Mouse (Mus musculus) gastrocnemius, postnatal 10 days (tissue): ENCODE results near the gene Tma16. TPM values are rescaled to one million over a fixed set of nuclear protein-coding genes. Genes with fewer than 3 reads are reported as not detected.

Experiments used
- DNase-seq: peaks from one replicate; pipeline ENCODE4 v3.0.0; 2021; ENCODE audit warnings: mixed read lengths
- long read RNA-seq, 2 experiments: library from polyadenylated mRNA; stranded (forward); transcript quantifications; one replicate each; pipeline ENCODE4 v2.0.0; 2021
- total RNA-seq, 2 experiments: library from RNA; stranded (reverse); gene quantifications; 2 replicates each; pipeline ENCODE4 v1.2.3; 2021

The Tma16 gene
- total RNA-seq: 1 to 10 TPM; 5.5 to 6.7 TPM
- long read RNA-seq, experiment 1, full-length matches to known transcripts: 11 of 13 reads
- long read RNA-seq, experiment 1, partial matches to known transcripts: 0 of 13 reads
- long read RNA-seq, experiment 1, other reads (novel, unspliced or antisense): 2 of 13 reads
- long read RNA-seq, experiment 2, full-length matches to known transcripts: 7 of 9 reads
- long read RNA-seq, experiment 2, partial matches to known transcripts: 0 of 9 reads
- long read RNA-seq, experiment 2, other reads (novel, unspliced or antisense): 2 of 9 reads

DNA sequence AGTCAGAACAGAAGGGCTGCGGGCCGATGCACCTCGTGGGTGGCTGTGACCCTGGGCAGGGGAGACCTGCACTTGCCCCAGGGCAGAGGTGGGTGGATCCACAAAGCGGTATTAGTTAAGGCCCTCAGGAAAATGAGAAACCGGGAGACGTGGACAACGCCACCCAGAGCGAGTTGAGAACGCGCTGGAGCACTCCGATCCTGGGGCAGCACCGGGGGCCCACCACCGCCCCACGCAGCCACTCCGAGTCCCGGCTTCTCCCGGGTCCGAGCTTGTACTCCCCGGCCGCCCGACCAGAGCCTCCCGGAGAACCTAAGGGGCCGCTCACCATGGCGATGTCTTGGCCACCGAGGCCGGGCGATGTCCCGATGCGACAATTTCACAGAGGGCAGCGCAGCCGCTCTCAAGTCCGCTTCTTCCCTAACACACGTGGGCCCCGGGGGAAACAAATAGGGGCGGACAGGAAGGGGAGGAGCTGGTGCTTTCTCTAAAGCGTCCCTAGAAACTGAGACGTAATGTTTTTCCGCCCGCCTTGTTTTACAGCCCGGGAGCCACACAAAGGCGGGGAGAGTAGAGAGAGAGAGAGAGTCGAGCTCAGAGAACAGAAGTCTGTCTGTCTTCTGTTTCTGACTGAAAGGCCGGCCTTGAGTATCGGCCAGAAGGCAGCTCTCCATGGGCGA lies at the start of gene Tma16:
TSS of gene Tma16 (minus strand) at position 447 of the 680 bp plus-strand sequence.
- DNase-seq: peak; percentile 77

DNA sequence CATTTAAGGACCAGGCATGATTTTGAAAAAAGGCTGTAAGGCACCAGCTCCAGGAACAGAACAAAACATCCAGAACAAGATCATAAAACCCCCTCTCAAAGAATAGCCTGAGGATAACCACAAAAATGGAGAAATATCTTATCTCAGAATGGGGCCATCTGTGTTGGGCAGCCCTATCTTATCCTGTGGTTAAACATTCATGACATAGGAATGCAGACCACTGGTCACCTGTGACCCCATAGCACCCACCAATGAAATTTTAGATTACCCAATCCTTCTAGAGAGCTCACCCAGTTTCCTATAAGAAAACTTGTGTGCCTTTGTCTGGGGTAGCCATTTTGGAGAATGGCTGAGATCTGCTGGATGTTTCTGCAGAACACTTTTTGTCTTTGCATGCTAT lies 34.2 kb upstream of the Tma16 start:
- DNase-seq: no peak

DNA sequence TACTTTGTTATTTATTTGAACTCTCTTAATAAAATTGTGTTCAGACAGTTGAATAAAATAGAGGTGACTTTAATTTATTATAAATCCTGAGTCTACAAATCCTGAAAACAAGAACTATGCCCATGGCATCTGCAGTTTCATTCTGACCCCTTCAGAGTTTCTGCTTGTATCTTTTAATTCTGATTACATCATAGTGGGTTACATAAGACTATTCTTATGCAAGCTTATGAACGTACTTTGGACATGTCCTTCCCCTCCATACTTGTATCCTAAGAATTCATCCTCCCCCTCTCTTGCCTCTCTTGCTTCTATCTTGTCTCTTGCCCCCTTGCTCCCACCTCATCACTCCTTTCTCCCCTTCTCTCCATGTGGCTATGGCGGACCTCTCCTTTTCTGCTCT lies 32.8 kb upstream of the Tma16 start:
- DNase-seq: no peak

GRCm38 (mm10) chr8:66511537-66511936 lies 25.2 kb upstream of the Tma16 start, which contains the start of gene Tktl2:
TSS of gene Tktl2 (plus strand) at chr8:66511756.
- no peak for DNase-seq

DNA sequence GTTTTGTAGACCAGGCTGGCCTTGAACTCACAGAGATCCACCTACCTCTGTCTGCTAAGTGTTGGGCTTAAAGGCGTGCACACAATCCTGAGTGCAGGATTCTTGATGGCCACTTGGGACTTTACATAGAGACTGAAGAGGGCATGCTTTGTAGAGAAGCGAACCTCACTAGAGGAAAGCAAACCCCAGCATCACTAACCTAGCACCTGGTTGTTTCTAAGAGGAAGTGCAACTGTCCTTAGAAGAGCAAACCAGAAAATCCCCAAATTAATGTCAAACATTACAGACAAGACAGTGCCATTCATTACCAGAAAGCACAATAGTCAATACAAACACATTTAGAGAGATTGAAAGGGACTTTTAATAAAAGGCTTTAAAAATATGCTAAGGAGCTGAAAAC lies 17.1 kb upstream of the Tma16 start:
- no peak for DNase-seq

GRCm38 (mm10) chr8:66496998-66497577 lies 10.8 kb upstream of the Tma16 start:
- no peak for DNase-seq

- peak; percentile 78 for DNase-seq
These were observed 9.4 kb upstream of the Tma16 start for GRCm38 (mm10) chr8:66495726-66496125.

- DNase-seq: no peak
These were observed 8.2 kb upstream of the Tma16 start for GRCm38 (mm10) chr8:66494496-66494895.

- no peak for DNase-seq
These were observed 4.3 kb upstream of the Tma16 start for GRCm38 (mm10) chr8:66490624-66491023.

DNA sequence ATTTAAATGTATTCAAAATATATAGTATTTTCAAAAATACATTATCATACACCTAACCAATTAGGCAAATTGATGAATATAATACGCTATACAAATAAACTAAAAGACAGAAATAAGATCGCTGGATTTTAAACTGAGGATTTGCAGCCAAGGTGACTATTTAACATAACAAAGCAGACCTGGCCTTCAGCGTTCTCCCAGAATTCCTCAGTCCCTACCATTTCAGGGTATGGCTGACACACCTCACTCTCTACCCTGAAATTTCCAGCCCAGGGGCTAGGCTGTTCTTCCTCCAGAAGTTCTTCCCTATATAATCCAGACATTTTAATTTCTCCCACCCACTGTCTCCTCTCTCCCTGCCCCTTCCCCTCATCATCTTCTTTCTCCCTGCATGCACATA lies 2.2 kb upstream of the Tma16 start:
- DNase-seq: no peak

DNA sequence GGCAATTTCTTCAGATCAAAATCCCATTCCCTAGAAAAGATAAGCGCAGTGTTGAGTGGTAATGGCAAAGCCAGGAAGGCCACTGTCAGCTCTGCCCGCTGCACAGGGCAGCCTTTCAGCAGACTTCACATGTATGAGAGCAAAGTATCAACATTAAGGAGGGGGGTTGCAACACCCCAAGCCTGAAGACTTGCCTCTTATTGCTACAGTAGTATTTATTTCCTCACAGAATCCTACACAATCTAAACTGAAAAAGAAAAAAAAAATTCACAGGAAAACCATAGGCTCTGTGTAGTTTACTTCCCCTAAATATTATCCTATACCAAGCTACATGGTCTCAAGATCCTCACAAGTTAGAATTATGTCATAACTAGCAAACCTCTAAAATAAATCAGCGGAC lies 9.4 kb downstream of the Tma16 start:
- no peak for DNase-seq

- DNase-seq: no peak
These were observed 16.5 kb downstream of the Tma16 start for GRCm38 (mm10) chr8:66469821-66470220.

DNA sequence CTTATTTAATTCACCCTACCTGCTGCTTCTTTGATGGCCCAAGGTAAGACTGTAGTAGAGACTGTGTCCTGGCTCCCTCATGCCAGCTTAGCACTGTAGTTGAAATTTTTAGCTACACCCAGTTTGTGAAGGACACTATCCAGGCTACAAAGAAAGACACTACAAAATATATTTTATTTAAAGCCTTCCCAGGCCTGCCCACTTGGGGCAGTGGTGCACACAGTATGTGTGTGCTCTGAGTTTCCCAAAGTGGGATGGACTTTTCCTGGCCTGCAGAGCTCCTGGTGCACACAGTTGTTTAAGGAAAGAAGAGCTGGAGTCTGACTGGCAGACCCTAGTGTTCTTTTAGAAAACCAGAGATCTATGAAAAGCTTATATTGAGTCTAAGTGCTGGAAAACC lies 29.3 kb downstream of the Tma16 start:
- no peak for DNase-seq

- DNase-seq: peak; percentile 28
These were observed 35.6 kb downstream of the Tma16 start for GRCm38 (mm10) chr8:66450691-66451090.

GRCm38 (mm10) chr8:66445351-66445750 lies 41.0 kb downstream of the Tma16 start:
- no peak for DNase-seq

DNA sequence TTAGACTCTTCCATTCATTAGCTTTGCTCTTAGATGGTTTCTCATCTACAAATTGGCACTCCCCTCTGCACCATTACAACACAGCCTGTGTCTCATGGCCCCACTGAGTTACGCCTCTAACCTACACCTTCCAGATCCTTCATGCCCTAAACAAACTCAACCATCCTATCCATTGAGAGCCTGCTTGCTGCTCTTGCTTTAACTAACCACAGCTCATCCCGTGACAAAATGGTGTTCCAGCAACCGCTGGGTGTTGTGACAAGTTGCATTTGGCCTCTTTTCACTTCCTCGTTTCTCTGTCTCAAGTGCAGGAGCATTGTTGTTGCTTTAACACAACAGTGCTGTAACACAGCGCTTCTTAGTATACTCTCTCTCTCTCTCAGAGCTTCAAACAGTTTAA lies 42.2 kb downstream of the Tma16 start:
- no peak for DNase-seq

DNA sequence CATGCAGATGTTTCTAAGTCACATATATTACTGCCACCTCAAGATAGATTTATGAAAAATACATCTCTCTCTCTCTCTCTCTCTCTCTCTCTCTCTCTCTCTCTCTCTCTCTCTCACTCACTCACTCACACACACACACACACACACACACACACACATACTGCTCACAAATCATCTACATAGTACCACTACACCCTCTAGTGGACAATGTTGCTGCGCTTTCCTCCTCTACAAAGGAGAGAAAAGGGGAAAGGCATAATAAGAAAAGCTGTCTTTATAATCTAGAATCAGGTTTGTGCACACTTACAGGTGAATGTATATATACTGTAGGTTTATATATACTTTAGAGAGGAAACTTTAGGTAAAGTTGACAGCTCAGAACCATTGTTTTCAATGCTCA lies 43.6 kb downstream of the Tma16 start:
- no peak for DNase-seq

GRCm38 (mm10) chr8:66441123-66441522 lies 45.2 kb downstream of the Tma16 start:
- no peak for DNase-seq

DNA sequence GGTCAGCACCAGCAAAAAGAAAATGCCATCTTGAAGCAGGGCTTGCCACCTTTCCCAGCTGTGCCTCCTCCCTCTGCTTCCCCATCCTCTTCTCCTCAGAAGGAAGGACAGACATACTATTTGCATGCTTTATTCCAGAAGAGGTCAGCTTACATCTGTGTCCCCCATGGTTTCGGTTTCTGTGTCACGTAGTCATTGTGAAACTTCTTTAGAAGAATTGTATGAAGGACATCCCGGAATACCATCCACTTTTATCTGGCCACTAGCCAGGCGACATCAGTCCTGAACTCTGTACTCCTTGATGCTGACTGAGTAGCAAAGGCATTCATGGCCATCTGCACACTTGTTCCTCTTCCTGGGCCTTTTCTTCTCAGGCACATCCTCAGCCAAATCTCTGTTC lies 47.9 kb downstream of the Tma16 start:
- no peak for DNase-seq

DNA sequence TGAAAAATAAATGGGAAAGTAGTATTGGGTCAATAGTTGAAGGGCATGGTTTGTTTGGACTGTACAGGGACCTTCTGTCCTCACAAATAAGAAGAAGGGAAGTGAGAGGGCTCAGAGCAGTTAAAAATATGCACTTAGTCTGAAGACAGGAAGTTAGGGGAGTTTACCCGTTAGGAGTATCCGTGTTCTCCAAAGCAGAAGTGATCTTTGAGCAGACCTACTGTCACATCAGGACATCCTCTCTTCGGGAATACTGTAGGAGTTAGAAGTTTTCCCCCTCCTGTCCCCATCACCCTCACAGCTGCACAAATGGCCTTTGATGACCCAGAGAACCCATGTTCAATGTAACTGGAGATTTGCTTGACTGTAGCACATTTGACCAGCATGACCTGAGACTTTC lies 48.4 kb downstream of the Tma16 start:
- DNase-seq: no peak

DNA sequence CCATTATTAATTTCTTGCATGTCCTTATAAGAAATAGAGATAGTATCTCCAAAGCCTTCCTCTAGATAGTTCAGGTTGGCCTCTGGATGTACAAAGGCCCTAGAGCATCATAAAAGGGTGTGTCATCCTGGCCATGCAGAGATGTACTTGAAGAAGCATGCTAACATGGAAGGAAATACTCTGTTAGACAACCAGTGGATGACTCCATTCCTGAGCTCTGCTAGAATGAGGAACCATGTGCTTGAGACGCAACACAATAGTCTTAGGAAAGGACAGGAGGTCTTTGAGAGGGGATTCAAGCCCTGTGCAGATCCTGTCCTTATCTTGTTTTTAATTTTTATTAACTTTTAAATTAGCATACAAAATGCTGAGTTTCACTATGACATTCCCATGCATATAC lies 49.5 kb downstream of the Tma16 start:
- no peak for DNase-seq

DNA sequence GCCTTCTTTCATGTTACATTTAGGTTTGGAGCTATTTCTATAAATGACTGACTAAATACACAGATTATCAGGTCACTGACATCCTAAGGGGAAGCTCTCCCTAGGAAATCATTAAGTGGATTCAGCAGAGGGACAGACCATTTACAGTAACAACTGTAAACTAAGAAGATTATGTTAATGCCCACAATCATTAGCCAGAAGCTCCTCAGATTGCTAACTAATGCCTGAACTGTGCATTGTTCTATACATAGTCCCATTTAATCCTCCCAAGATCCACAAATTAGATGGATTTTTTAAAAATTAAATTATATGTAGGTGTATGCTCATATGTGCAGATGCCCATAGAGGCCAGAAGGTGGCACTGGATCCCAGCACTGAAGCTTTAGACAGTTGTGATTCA lies 52.8 kb downstream of the Tma16 start:
- no peak for DNase-seq

GRCm38 (mm10) chr8:66430639-66431038 lies 55.7 kb downstream of the Tma16 start:
- DNase-seq: no peak
